Mouse (Mus musculus) gastrocnemius, postnatal 10 days (tissue): ENCODE data around the gene Ndufaf2. TPM values are rescaled to one million over a fixed set of nuclear protein-coding genes. Genes with fewer than 3 reads are reported as not detected.

Experiments
- DNase-seq: peaks from one replicate; pipeline ENCODE4 v3.0.0; 2021; ENCODE audit warnings: mixed read lengths
- total RNA-seq, 2 experiments: library from RNA; stranded (reverse); gene quantifications; 2 replicates each; pipeline ENCODE4 v1.2.3; 2021

The Ndufaf2 gene
- total RNA-seq, 2 experiments from 2014 or later: 13.3 to 14.2 TPM

DNA sequence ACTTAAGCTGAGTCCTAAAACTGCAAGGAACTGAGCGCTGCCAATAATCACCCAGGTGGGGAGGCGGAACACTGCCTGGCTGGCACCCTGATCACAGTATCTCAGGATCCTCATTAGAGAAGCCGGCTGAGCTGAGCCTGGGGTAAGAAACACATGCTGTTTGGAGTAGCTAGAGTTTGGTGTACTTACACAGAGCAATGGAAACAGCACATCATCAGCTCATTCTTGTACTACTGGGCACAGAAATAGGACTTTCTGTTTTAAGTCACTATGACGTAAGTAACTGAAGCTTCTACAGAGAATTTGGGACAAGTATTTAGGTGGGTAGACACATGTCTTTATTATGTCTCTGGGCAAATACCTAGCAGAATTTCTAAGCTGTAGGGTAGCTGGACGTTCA is 72.4 kb downstream of the Ndufaf2 start:
- DNase-seq: no peak

DNA sequence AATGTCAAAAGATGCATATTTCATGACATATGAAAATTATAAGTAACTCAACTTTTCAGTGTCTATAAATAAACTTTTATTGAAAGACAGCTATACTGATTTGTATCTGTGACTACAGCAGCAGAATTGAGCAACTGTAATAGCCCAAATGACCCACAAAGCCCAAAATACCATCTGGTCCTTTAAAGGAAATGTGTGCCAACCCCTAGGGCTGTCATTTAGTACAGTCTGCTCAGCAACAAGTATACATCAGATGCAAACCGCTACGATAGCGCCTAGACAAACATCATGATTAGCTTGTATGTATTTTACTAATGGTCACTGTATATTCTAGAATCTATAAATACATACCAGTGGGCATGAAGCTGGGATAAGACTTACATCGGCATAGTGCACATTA is 74.3 kb downstream of the Ndufaf2 start:
- DNase-seq: no peak

DNA sequence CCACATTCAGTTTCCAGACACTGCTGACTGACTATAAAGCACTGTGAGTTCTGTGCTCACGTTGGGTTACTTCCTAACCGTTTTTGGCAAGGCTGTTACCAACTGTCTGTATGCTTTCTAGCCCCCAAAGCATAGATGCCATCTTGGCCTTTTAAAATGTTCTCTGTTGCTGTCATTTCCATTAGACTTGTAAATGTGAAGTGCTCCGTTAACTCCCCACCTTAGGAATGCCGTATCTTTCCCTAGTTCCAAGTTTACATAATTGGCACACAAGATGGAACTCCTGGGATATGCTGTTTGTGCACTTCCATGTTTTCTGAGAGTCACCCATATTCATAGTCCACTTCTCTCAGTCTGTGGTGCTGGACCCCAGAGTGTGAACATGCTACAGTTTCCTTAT is 80.5 kb downstream of the Ndufaf2 start:
- no peak for DNase-seq

DNA sequence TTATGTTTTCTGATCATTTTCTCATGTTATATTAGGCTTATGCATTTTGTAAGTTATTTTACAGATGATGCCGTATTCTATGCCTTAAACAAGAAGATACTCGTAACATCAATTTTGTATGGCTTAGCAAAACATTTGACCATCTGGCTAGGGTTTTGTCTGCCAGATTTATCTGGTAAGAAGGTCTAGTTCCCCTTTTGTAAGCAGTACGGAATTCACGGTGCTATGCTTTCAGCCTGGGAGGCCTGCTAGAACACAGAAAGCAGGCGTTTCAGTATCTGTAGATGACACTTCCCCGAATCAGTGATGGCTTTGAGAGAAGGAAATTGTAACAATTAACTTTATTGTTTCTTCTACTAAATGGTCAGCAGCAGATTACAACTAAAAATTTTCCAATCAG is 80.9 kb downstream of the Ndufaf2 start:
- DNase-seq: no peak

DNA sequence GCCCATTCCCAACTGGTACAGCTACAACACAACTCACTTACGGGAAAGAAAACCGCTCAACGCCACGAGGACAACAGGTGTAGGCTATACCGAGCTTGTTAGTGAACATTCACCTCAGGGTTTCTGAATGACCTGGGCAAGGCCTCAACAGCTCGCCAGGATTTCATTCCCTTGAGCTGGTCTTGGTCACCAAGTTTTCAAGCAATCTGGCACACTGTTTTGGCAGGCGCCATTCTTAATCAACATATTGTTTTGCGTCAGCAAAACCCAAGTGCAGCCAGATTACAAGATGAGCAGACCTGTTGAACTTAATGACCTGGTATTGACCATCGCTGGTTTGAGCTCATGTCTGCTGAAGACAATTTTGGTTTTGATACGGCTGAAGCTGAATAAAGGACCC is 88.3 kb downstream of the Ndufaf2 start:
- DNase-seq: no peak

DNA sequence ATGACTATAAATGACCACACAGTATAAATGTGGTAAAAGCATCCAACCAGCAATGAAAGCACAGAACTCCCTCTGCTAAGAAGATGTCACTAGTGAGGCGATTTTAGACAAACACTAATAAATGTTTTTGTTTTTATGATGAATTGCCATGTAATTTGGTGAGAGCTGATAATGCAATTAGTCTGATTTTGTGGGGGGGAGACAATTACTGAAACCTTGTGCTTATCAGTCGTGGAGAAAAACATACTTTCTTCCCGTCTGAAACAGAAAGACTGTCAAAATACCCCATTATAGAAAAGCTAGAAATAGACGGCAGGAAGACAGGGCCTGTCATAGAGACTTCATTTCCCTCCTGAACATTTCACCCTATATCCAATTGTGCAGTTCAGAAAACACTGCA is 89.3 kb downstream of the Ndufaf2 start:
- no peak for DNase-seq

DNA sequence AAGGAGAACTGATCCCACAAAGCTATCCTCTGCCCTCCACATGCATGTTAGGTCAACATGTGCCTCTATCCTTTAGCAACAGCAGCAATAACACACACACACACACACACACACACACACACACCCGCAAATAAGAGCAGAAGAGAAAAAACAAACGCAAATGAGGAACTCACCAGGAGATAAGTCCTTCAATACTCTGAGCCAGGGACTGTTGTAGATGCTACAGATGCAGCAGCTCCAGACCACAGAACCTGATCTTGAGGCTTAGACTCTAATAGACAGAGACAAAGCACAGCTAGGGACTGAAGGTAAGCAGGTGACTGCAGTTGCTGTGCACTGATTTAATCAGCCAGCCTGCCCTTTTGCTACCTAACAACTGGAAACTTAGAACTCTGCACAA is 92.4 kb downstream of the Ndufaf2 start:
- no peak for DNase-seq

DNA sequence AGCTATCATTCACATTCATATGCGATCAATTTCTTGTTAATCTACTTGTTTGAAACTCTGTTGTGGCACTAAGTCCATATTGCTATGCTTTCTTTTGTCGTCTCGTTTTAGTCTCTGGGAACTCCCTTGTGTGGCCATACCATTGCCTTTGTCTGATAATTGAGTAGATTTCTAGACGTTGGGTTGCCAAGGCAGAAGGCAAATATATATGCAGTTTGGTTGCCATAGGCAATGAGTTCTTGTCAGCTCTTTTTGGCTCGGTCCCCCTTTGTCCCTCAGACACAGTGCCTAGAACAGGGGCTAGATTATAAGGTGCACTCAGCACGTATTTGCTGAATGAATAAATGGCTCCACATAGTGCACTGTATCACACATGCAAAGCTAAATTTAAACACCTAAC is 94.1 kb downstream of the Ndufaf2 start:
- DNase-seq: no peak

DNA sequence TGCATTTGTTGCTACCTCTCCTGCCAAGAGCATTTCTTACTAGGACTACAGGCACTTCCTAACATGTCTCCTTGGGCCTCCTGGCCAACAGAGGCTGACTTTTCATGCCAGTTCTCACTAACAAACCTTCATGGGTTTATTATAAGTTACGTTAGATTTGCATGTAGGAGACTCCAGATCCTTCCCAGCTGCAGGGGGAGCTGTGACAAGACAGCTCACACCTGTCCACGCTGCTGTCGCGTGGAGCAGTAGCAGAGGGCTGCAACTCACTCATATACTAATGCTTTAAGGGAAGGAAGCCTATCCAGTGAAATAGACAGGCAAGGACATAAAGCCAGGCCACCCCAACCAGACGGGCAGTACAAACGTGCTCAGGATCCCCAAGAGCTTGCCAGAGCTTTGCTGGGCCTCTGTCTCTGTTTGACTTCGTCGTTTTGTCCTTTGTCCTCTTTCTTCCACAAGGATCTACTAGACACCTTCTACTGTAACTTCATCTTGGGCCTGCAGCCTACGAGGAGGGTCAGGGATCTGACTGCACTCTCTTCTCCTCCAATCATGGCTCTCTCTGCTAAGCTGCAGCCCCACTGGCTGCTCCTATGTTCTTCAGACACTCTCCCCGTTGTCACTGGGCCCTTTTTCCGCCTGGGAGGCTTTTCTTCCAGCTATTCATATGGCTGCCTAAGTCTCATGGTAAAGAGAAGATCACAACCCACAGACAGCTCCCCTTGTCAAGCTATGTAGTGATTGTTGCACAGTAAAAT is 94.9 kb downstream of the Ndufaf2 start:
- no peak for DNase-seq

DNA sequence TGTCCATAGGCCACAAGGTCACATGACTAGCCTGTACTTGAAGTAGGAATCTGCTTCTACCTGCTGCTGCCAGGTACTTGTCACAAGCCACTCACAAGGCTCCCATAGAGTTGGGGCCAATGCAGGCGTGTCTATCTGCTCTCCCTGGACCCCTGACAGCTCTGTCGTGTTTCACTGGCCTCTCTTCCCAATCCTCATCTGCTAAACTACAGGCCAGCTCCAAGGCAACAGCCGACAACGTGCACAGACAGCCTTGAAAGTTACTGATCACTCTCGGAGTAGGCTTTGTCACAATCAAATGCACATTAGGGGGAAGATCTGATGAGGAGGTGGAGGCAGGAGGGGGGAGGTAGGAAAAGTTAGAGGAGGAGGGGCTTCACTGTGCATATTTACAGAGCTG is 95.5 kb downstream of the Ndufaf2 start:
- DNase-seq: no peak

DNA sequence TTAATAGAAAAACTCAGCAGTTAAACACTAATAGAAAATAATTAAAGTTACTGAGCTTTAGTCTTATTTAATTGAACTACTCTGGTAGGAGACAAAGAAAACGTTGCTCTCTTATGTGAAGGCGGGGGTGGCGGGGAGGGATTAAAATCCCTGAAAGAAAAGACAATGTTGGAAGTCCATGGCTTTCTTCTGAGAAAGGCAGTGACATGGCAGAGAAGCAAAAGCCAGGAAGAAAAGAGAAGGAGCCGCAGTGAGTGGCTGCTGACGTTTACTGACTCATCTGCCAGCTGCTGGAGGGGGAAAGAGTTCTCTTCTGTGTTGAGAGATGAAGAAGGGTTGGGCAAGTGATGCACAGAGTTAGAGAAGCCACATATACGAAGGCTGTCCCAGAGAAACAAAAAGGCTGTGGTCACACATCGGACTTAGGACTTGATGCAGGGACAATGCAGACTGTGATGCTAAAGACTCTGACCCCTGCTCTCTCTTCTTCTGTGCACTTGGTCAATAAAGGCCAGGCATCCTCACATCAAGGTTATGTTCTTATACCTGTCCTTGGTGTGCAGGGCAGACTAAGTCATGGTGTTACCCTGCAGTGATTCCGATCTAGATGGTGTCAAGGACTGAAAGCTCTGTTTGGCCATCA is 97.4 kb downstream of the Ndufaf2 start:
- no peak for DNase-seq

DNA sequence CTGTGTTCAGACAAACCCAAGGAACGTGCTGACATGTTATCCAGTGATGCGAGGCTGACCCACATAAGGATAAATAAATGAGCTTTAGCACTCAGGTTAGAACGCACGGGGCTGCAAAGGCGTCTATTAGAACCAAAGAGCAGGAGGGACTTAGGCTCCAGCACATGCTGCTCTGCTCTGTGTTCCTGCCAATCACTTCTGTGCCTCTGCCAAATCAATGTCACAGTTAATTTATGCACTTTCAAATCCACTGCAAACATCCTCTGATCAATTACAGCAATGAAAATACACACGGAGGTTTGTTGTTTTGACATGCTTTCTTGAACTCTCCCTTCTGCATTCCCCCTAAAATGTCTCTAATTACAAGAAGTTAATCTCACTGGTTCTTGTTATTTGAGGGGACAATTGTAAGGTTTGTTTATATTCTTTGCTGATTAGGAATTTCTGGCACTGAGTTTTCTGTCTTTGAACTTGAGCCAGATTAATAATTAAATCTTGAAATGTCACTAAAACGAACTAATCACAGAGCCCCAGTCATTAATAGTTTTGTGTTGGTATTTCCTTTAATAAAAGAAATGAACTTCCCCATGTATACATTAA is 98.0 kb downstream of the Ndufaf2 start:
- DNase-seq: no peak

DNA sequence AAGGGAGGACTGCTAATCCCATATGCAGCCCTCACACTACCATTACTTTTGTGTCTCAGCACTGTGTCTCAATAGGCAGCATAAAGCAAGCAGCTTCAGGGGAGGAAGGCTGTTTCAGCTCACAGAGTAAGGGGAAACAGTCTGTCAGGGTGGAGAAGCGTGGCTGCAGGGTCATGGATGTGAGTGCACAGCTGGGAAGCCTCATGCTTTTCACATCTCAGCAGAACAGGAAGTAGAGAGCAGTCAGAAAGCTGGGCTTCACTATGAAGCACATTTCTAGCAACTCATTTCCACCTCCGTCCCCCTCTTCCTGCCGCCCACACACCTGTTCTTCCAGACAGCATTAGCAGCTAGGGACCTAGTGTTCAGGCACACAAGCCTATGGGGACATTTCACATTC is 101.5 kb downstream of the Ndufaf2 start:
- no peak for DNase-seq

DNA sequence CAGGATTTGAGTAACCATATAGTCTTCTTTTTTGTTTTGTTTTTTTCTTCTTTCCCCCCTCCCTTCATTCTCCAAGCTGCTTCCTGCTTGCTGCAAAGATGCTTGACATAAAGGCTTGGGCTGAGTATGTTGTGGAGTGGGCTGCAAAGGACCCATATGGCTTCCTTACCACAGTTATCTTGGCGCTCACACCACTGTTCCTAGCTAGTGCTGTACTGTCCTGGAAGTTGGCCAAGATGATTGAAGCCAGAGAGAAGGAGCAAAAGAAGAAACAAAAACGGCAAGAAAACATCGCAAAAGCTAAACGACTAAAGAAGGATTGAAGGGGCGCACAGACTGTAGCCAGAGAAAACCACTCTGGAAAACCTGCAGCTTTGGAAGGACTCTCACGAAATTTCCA is 111.1 kb downstream of the Ndufaf2 start:
- no peak for DNase-seq

DNA sequence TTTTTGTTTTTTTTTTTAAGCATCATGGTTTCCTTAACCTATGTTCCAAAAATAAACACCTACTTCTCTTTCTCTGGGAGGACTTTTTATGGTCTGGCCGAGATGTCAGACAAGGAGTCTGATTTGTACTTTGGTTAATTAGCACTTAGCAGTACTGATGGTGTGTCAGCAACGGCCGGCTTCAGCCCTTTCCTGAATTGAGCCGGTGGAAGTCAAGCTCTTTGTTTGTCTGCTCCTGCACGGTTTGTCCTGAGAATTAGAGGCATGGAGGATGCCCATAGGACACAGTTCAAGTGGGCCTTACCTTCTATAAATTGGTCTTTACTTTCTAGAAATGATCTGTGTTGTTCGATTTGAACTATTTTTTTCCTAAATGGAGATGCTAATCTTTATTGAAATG is 111.5 kb downstream of the Ndufaf2 start:
- DNase-seq: no peak

DNA sequence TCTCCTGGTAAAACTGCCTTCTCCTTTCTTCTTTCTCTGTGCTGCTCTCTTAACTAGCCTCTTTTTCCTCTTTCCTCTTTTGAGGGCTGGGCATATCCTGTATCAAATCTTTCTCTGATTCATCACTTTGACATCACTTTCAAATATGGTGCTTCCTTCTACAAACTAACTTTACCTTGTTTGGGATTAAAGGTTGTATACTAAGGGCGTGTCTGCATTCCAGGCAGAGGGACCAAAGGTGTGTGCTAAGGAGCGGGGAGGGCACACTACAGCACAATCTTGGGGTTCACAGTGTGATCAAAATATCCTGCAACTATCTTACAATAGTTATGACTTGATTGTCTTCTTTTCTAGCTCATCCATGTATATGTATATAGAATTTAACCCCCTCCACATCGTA is 112.4 kb downstream of the Ndufaf2 start:
- no peak for DNase-seq

DNA sequence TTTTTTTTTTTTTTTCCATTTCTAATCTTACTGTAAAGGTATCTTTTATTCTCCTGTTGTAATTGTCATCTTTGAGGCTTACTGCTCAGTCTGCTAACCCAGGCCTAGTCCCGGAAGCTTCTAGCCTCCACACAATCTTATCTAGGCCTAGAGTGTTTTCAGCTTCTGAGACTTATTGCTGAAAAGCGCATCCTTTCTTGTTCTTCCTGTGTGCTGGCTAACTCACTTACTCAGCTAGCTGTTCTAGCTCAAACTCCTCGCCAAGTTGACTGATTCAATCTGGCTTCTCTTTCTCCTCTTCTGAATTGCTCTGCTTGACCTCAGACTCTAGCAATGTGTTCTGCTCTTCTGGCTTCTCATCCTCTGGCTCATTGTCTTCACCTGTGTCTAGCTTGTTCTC is 112.8 kb downstream of the Ndufaf2 start:
- no peak for DNase-seq

DNA sequence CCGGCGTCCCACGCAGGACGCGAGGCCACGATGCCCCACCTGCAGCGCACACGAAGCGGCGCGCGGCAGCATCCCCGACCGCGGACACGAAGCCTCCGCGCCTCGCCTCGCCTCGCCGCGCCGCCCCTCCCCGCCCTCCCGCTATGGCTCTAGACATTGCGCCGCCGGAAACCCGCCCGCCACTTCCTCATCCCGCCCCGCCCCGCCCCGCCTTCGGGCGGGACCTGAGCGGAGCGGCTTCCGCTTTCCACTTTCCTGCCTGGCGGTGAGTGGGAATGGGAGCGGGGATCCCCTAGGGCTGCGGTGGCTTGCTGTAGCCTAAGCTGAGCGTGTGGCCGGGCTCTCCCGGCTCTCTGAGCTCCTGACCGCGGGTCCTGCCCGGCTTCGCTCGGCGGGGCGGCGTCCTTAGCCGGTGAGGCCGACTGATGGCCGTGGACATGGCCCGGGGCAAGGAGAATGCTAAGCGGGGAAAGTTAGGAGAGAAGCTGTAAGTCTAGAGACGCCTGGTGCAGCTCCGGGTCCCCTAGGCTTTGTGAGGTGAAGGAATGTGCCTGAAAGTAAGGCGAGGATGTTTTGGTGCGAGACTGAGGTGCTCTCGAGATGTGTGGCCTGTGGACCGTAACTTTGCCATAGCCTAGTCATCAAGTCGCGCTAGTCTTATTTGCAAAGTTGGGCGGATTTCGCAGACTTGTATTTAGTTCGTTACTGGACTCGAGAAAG is 114.0 kb downstream of the Ndufaf2 start, which contains the start of gene Smim15:
Gene Smim15 (plus strand): TSS at position 225 of the 720 bp plus-strand sequence.
- DNase-seq: peak; percentile 89

DNA sequence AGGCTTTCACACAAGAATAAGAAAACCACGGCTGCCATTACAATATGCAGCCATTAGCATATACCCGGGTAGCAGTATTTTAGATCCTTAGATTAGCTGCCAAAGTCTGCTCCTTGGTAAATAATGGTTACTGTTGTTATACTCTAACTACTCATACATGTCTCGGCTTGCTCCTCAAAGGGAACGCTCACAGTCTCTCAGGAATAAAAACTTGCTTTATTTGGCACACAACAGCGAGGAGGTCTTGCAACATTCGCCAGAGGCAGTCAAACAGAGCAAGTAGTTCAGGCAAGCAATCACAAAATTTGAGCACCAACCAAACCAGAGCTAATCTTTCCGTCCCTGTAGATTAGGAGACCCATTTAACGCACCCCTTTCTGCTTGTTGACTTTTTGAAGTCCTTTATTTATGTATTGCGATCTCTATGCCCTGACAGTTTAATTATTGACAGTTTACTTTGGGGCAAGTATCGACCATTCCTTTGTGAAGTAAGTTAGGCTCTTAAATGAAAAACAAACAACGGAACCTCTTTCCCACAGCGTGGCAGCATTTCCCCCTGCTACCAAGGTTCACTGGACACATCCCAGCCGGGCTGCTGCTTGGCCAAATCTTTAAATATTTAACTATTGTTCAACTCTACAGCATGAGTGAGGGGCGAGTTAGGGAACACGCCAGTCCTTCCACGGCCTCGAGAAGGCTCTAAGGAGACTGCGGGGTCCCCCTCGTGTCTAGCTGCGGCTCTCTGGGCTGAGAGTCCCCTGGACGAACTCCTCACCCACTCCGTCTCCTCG is 114.8 kb downstream of the Ndufaf2 start:
- no peak for DNase-seq

DNA sequence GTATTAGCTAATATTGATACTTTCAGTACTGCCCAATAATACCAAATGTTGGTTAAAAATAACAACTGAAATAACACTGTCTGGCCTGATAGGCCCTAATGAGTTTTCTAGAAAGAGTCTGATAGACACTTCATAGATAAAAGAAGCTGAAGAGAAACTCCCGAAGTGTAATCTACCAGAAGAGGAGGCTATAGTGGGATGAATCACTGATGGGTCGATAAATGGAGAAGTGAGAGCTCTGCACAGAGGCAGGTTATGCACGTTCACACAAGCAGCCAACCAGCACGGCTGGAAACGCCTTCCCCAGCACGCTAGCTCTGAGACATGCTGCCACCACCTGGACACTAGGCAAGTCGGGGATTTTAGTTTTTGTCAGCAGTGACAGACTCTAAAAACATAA is 117.1 kb downstream of the Ndufaf2 start:
- DNase-seq: peak; percentile 38

DNA sequence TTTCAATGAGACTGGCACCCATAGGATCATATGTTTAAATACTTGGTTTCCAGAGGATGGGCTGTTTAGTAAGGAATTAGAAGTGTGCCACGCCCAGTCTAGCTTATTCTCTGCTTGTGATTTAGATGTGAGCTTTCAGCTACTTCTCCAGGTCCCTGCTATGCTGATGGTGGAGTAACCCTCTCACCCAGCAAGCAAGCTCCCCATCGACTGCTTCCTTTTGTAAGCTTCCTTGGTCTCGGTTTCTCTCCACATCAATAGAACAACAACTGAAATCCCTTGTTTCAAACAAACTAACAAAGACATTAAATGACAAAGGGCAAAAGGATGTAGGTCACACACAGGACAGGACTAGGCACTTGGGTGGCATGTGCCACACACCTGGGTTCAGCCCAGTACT is 118.0 kb downstream of the Ndufaf2 start:
- DNase-seq: no peak

DNA sequence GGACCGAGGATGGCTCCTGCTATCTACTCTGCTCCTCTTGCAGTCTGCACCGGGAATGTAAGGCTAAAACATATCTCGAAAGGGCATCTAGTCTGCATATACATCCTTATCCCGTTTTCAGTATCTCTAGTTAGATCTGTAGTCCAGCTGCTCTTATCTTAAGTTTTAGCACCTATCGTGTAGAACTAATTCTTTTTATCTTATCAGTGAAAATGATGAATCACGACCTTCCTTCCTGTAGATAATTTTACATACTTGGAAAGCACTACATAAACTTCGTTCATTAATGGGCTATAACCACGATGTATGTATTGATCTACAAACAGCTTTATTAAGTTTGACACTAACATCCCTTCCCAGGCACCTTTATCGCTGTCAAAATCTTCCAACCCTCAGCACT is 118.5 kb downstream of the Ndufaf2 start:
- DNase-seq: no peak
